Mouse (Mus musculus): Measurements from ENCODE around the gene Spen. TPM values are rescaled to one million over a fixed set of nuclear protein-coding genes. Genes with fewer than 3 reads are reported as not detected.

The Spen gene
- total RNA-seq, 2 experiments from 2014 or later: 50.8 to 72.8 TPM

GRCm38 (mm10) chr4:141500637-141501036, 37.8 kb downstream of the Spen start:
- intact Hi-C loops (cut with DNase I): loop anchor here (5.0 kb wide), 1 partner anchor 37 kb away; the partner anchor contains the start of gene Spen
- DNase-seq (ENCODE audit: low spot score in 2 of 2): no peak

- intact Hi-C loops (cut with DNase I): no loop called here
- DNase-seq (ENCODE audit: low spot score in 2 of 2): no peak
Observed at GRCm38 (mm10) chr4:141488670-141489069, 49.7 kb downstream of the Spen start.

GRCm38 (mm10) chr4:141487581-141487980, 50.8 kb downstream of the Spen start:
- intact Hi-C loops (cut with DNase I): no loop called here
- no peak for DNase-seq (ENCODE audit: low spot score in 2 of 2)

- intact Hi-C loops (cut with DNase I): no loop called here
- no peak for DNase-seq (ENCODE audit: low spot score in 2 of 2)
Observed at GRCm38 (mm10) chr4:141484071-141484470, 54.3 kb downstream of the Spen start.

GRCm38 (mm10) chr4:141479411-141479810, 59.0 kb downstream of the Spen start:
- DNase-seq (ENCODE audit: low spot score in 2 of 2): no peak
- intact Hi-C loops (cut with DNase I): no loop called here

GRCm38 (mm10) chr4:141478794-141479193, 59.6 kb downstream of the Spen start:
- no peak for DNase-seq (ENCODE audit: low spot score in 2 of 2)
- intact Hi-C loops (cut with DNase I): no loop called here

GRCm38 (mm10) chr4:141478225-141478624, 60.2 kb downstream of the Spen start:
- intact Hi-C loops (cut with DNase I): no loop called here
- DNase-seq (ENCODE audit: low spot score in 2 of 2): no peak

GRCm38 (mm10) chr4:141477681-141478102, 60.7 kb downstream of the Spen start:
- intact Hi-C loops (cut with DNase I): no loop called here
- peak; percentile 80 for DNase-seq (ENCODE audit: low spot score in 2 of 2)

- no peak for DNase-seq (ENCODE audit: low spot score in 2 of 2)
- intact Hi-C loops (cut with DNase I): no loop called here
Observed at GRCm38 (mm10) chr4:141474431-141474830, 64.0 kb downstream of the Spen start.

- no peak for DNase-seq (ENCODE audit: low spot score in 2 of 2)
- intact Hi-C loops (cut with DNase I): no loop called here
Observed at GRCm38 (mm10) chr4:141472641-141473321, 65.6 kb downstream of the Spen start.

GRCm38 (mm10) chr4:141471491-141471890, 66.9 kb downstream of the Spen start:
- intact Hi-C loops (cut with DNase I): no loop called here
- DNase-seq (ENCODE audit: low spot score in 2 of 2): no peak

GRCm38 (mm10) chr4:141469343-141469742, 69.1 kb downstream of the Spen start:
- intact Hi-C loops (cut with DNase I): no loop called here
- DNase-seq (ENCODE audit: low spot score in 2 of 2): no peak

- no peak for DNase-seq (ENCODE audit: low spot score in 2 of 2)
- intact Hi-C loops (cut with DNase I): no loop called here
Observed at GRCm38 (mm10) chr4:141468576-141468975, 69.8 kb downstream of the Spen start.

GRCm38 (mm10) chr4:141467581-141467927, 70.8 kb downstream of the Spen start:
- intact Hi-C loops (cut with DNase I): no loop called here
- no peak for DNase-seq (ENCODE audit: low spot score in 2 of 2)

GRCm38 (mm10) chr4:141466844-141467580, 71.4 kb downstream of the Spen start:
- intact Hi-C loops (cut with DNase I): no loop called here
- DNase-seq (ENCODE audit: low spot score in 2 of 2): no peak

GRCm38 (mm10) chr4:141466289-141466795, 72.1 kb downstream of the Spen start:
- intact Hi-C loops (cut with DNase I): no loop called here
- no peak for DNase-seq (ENCODE audit: low spot score in 2 of 2)

GRCm38 (mm10) chr4:141465512-141466288, 72.7 kb downstream of the Spen start:
- DNase-seq (ENCODE audit: low spot score in 2 of 2): no peak

GRCm38 (mm10) chr4:141464722-141465121, 73.7 kb downstream of the Spen start:
- intact Hi-C loops (cut with DNase I): no loop called here

More at GRCm38 (mm10) chr4:141465512-141466288, 72.7 kb downstream of the Spen start:
- intact Hi-C loops (cut with DNase I): no loop called here

GRCm38 (mm10) chr4:141463472-141463871, 74.9 kb downstream of the Spen start:
- intact Hi-C loops (cut with DNase I): no loop called here
- DNase-seq (ENCODE audit: low spot score in 2 of 2): no peak

More at GRCm38 (mm10) chr4:141464722-141465121, 73.7 kb downstream of the Spen start:
- DNase-seq (ENCODE audit: low spot score in 2 of 2): no peak

GRCm38 (mm10) chr4:141461576-141461975, 76.8 kb downstream of the Spen start:
- no peak for DNase-seq (ENCODE audit: low spot score in 2 of 2)
- intact Hi-C loops (cut with DNase I): no loop called here

Measured in left cerebral cortex, postnatal 36 days (tissue).